In genomic region chr12:100527241-100527640, GRCm38 (mm10) we compare ENCODE assay signal across 8 mouse cellular contexts. TPM values are rescaled to one million over a fixed set of nuclear protein-coding genes. Genes with fewer than 3 reads are reported as not detected.
A peak's percentile ranks its signal among the peaks of the same experiment; 100 is the strongest.
DNase-seq lines count a peak whose midpoint lies in the region; ATAC-seq and TF ChIP-seq lines count a peak whose summit lies in the region.

No protein-coding gene starts in this region.

- no peak overlapping the region for H3K27ac ChIP-seq in intestine, embryonic 14.5 days (ENCODE audit: low read depth)
- no peak overlapping the region for H3K27ac ChIP-seq in intestine, postnatal 0 days (ENCODE audit: low read depth, low read length)
- peak overlapping the region in 1 of 2 experiments; percentile 79; a peak in 1 of 4 replicates for H3K27ac ChIP-seq in heart, embryonic 14.5 days (replicated peaks in 1 of 2; ENCODE audit: control insufficient read depth in 1 of 2, insufficient read depth in 1 of 2, low read depth in 2 of 2, low read length in 2 of 2)
- no peak overlapping the region for H3K27ac ChIP-seq in midbrain, embryonic 12.5 days (replicated peaks)

- no peak for TF ChIP-seq POLR2A in brain, embryonic 14.5 days (IDR thresholded peaks at IDR 0.05; ENCODE audit: borderline replicate concordance, extremely low read depth, insufficient read depth, insufficient read length, poor library complexity, severe bottlenecking)

- DNase-seq in intestine, embryonic 14.5 days (ENCODE audit: low spot score) = no peak
- DNase-seq in brain, embryonic 14.5 days (ENCODE audit: low read depth) = peak; percentile 64
- DNase-seq in natural killer cell, adult 2 months (ENCODE audit: low spot score in 2 of 2) = no peak
- DNase-seq in spleen, postnatal 4 days (ENCODE audit: low spot score in 2 of 2) = no peak
- no peak for DNase-seq in frontal cortex, postnatal 14 days (ENCODE audit: low spot score in 2 of 2)

- no peaks in the 10 kb centered on the region for H3K36me3 ChIP-seq in intestine, embryonic 14.5 days (ENCODE audit: control insufficient read depth, insufficient read depth, low read length)
- no peaks in the 10 kb centered on the region for H3K36me3 ChIP-seq in intestine, postnatal 0 days (ENCODE audit: control insufficient read depth, insufficient read depth)
- no peaks in the 10 kb centered on the region for H3K36me3 ChIP-seq in heart, embryonic 14.5 days (ENCODE audit: control insufficient read depth, insufficient read depth, low read length)
- no peaks in the 10 kb centered on the region for H3K36me3 ChIP-seq in midbrain, embryonic 12.5 days

- TF ChIP-seq CTCF in intestine, postnatal 0 days (IDR thresholded peaks at IDR 0.05; ENCODE audit: low read depth) = no peak
- TF ChIP-seq CTCF in brain, embryonic 14.5 days (IDR thresholded peaks at IDR 0.05; ENCODE audit: borderline replicate concordance, extremely low read depth, insufficient read depth, insufficient read length) = no peak

- H3K9me3 ChIP-seq in intestine, embryonic 14.5 days (ENCODE audit: control insufficient read depth, low read length) = no peaks in the 10 kb centered on the region
- no peaks in the 10 kb centered on the region for H3K9me3 ChIP-seq in intestine, postnatal 0 days (ENCODE audit: control insufficient read depth)
- no peaks in the 10 kb centered on the region for H3K9me3 ChIP-seq in heart, embryonic 14.5 days (ENCODE audit: control insufficient read depth, low read length)
- no peaks in the 10 kb centered on the region for H3K9me3 ChIP-seq in midbrain, embryonic 12.5 days

- H3K4me2 ChIP-seq in intestine, embryonic 14.5 days (ENCODE audit: low read length) = peak overlapping the region; percentile 45
- no peak overlapping the region; the same call in 1 of the 2 replicates for H3K4me2 ChIP-seq in intestine, postnatal 0 days (replicated peaks; ENCODE audit: low read depth)
- H3K4me2 ChIP-seq in heart, embryonic 14.5 days (ENCODE audit: low read length) = peak overlapping the region; percentile 59
- peak overlapping the region; percentile 46 for H3K4me2 ChIP-seq in midbrain, embryonic 12.5 days (replicated peaks)

- no peak for ATAC-seq in intestine, embryonic 14.5 days (replicated peaks; ENCODE audit: low FRiP score, low TSS enrichment, low read depth)
- ATAC-seq in intestine, postnatal 0 days = no peak
- ATAC-seq in heart, embryonic 14.5 days (ENCODE audit: insufficient number of reproducible peaks, insufficient read depth, low FRiP score, low read depth) = no peak
- no peak for ATAC-seq in midbrain, embryonic 12.5 days (ENCODE audit: low FRiP score, low read depth)

- H3K4me3 ChIP-seq in intestine, embryonic 14.5 days (ENCODE audit: low read depth, low read length) = no peak overlapping the region
- H3K4me3 ChIP-seq in intestine, postnatal 0 days (ENCODE audit: low read depth, low read length) = no peak overlapping the region
- H3K4me3 ChIP-seq in heart, embryonic 14.5 days (ENCODE audit: control insufficient read depth in 1 of 2, insufficient read depth in 1 of 2, low read depth in 1 of 2, low read length in 2 of 2) = peak overlapping the region in 1 of 2 experiments; percentile 13; a peak in 2 of 4 replicates
- H3K4me3 ChIP-seq in midbrain, embryonic 12.5 days = peak overlapping the region; percentile 18; the same call in 1 of the 2 replicates

- H3K9ac ChIP-seq in intestine, embryonic 14.5 days (ENCODE audit: low read length) = no peak overlapping the region
- H3K9ac ChIP-seq in intestine, postnatal 0 days (ENCODE audit: low read depth, low read length) = no peak overlapping the region
- H3K9ac ChIP-seq in heart, embryonic 14.5 days (ENCODE audit: low read length) = peak overlapping the region; percentile 55; the same call in 1 of the 2 replicates
- H3K9ac ChIP-seq in midbrain, embryonic 12.5 days (replicated peaks) = no peak overlapping the region

- H3K27me3 ChIP-seq in intestine, embryonic 14.5 days (replicated peaks; ENCODE audit: control insufficient read depth, insufficient read depth, low read length) = no peaks in the 10 kb centered on the region
- H3K27me3 ChIP-seq in intestine, postnatal 0 days (replicated peaks; ENCODE audit: control insufficient read depth, insufficient read depth, low read length) = no peaks in the 10 kb centered on the region
- no peaks in the 10 kb centered on the region for H3K27me3 ChIP-seq in heart, embryonic 14.5 days (ENCODE audit: control insufficient read depth, insufficient read depth, low read length)
- H3K27me3 ChIP-seq in midbrain, embryonic 12.5 days = no peaks in the 10 kb centered on the region; the same call in 1 of the 2 replicates

- peaks cover 15% of the 10 kb centered on the region; the same call in 1 of the 2 replicates for H3K4me1 ChIP-seq in intestine, embryonic 14.5 days (replicated peaks; ENCODE audit: control insufficient read depth, insufficient read depth, low read length)
- 0 out of 2 replicates have a peak, but pooled peaks cover 5% of the 10 kb centered on the region for H3K4me1 ChIP-seq in intestine, postnatal 0 days (replicated peaks; ENCODE audit: control insufficient read depth, insufficient read depth, low read length)
- peaks cover 16 to 24% of the 10 kb centered on the region in 2 experiments for H3K4me1 ChIP-seq in heart, embryonic 14.5 days (ENCODE audit: control insufficient read depth in 2 of 2, insufficient read depth in 2 of 2, low read length in 2 of 2)
- H3K4me1 ChIP-seq in midbrain, embryonic 12.5 days = peaks cover 20% of the 10 kb centered on the region

- WGBS in intestine, embryonic 14.5 days = 75% methylated on average over 9 of the region's 9 CpGs
- WGBS in intestine, postnatal 0 days = 75% methylated on average over 9 of the region's 9 CpGs
- 71% methylated on average over 9 of the region's 9 CpGs for WGBS in heart, embryonic 14.5 days
- WGBS in midbrain, embryonic 12.5 days = 69% methylated on average over 9 of the region's 9 CpGs

RNA-seq across cellular contexts. Expression of gene Ttc7b, which starts 6.6 kb away (rescaled TPM):
- 5.9 TPM in 2 replicates for polyA plus RNA-seq in intestine, embryonic 14.5 days (2014; fragmentation: Nextera tagmentation; extraction: Ambion mirVana)
- 4.0 and 4.1 TPM in 2 replicates for polyA plus RNA-seq in intestine, postnatal 0 days (2015; fragmentation: Nextera tagmentation; extraction: Ambion mirVana)
- 41.6 and 44.5 TPM in 2 replicates for polyA plus RNA-seq in brain, embryonic 14.5 days (2012; rRNA removed)
- 16.5 and 18.8 TPM in 2 replicates for polyA plus RNA-seq in heart, embryonic 14.5 days (2014; fragmentation: Nextera tagmentation; extraction: Ambion mirVana)
- 5.8 and 6.7 TPM in 2 replicates for polyA plus RNA-seq in midbrain, embryonic 12.5 days (2016; fragmentation: Nextera tagmentation; extraction: Ambion mirVana)
